Comparison of ENCODE assay signal across 8 mouse cellular contexts in the genomic region with DNA sequence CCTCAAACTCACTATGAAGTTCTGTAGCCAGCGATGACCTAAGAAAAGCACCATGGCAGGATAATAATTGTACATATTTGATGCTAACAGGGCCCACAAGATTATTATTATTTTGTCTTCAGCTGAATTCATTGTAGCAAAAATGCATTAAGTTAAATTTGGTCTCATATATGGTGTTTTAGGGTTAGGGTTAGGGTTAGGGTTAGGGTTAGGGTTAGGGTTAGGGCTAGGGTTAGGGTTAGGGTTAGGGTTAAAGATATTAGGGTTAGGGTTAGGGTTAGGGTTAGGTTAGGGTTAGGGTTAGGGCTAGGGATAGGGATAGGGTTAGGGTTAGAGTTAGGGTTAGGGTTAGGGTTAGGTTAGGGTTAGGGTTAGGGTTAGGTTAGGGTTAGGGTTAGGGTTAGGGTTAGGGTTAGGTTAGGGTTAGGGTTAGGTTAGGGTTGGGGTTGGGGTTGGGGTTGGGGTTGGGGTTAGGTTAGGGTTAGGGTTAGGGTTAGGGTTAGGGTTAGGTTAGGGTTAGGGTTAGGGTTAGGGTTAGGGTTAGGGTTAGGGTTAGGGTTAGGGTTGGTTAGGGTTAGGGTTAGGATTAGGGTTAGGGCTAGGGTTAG.
DNase-seq lines count a peak whose midpoint lies in the region; ATAC-seq and TF ChIP-seq lines count a peak whose summit lies in the region.
"Not testable (repeated sequence)": the region's sequence is repeated elsewhere in the genome, so short reads cannot be mapped to it uniquely, and the experiment has no call there.

No protein-coding gene starts in this region.

- H3K36me3 ChIP-seq in ES-E14 (ENCODE audit: control insufficient read depth, insufficient read depth, low read length, poor library complexity, severe bottlenecking); hindbrain, embryonic 14.5 days (replicated peaks; ENCODE audit: control insufficient read depth, insufficient read depth); liver, embryonic 11.5 days (ENCODE audit: control insufficient read depth, insufficient read depth, low read length); neural tube, embryonic 12.5 days; stomach, postnatal 0 days (ENCODE audit: control insufficient read depth, insufficient read depth, low read length): not testable (repeated sequence)

- peak; percentile 99 for DNase-seq in ES-E14 (ENCODE audit: low read depth, low spot score)
- DNase-seq in brain, embryonic 14.5 days (ENCODE audit: low read depth), result peak; percentile 42
- not testable (repeated sequence) for DNase-seq in hindbrain, embryonic 14.5 days (ENCODE audit: low spot score); liver, embryonic 11.5 days (ENCODE audit: low spot score); stomach, postnatal 0 days (ENCODE audit: low spot score)

- not testable (repeated sequence) for H3K4me1 ChIP-seq in ES-E14 (ENCODE audit: control insufficient read depth in 2 of 2, insufficient read depth in 2 of 2, low read length in 2 of 2, poor library complexity in 1 of 2); hindbrain, embryonic 14.5 days (replicated peaks; ENCODE audit: control insufficient read depth, insufficient read depth, low read length); liver, embryonic 11.5 days (replicated peaks; ENCODE audit: control insufficient read depth, insufficient read depth, low read length); neural tube, embryonic 12.5 days; stomach, postnatal 0 days (replicated peaks; ENCODE audit: control insufficient read depth, insufficient read depth)

- 0 out of 2 replicates have a peak, but pooled peaks have one; percentile 57 for ATAC-seq in erythroblast, adult 5-6 weeks (replicated peaks; ENCODE audit: low FRiP score, poor library complexity, severe bottlenecking)
- peak; percentile 60; the same call in 1 of the 2 replicates for ATAC-seq in hindbrain, embryonic 14.5 days (ENCODE audit: low FRiP score)
- ATAC-seq in liver, embryonic 11.5 days (replicated peaks; ENCODE audit: low FRiP score), result 0 out of 2 replicates have a peak, but pooled peaks have one; percentile 23
- peak; percentile 73; the same call in 1 of the 2 replicates for ATAC-seq in megakaryocyte progenitor cell, adult 5-6 weeks (replicated peaks; ENCODE audit: poor library complexity)
- peak; percentile 53; the same call in 1 of the 2 replicates for ATAC-seq in neural tube, embryonic 12.5 days (ENCODE audit: low FRiP score, low read depth)
- peak; percentile 67 for ATAC-seq in stomach, postnatal 0 days (ENCODE audit: low FRiP score, low TSS enrichment)

- H3K4me2 ChIP-seq in hindbrain, embryonic 14.5 days (replicated peaks); liver, embryonic 11.5 days; neural tube, embryonic 12.5 days (replicated peaks); stomach, postnatal 0 days (replicated peaks; ENCODE audit: low read depth): not testable (repeated sequence)

- H3K9me3 ChIP-seq in ES-E14 (ENCODE audit: control insufficient read depth, insufficient read depth, low read depth, low read length); hindbrain, embryonic 14.5 days (ENCODE audit: control insufficient read depth, low read length); liver, embryonic 11.5 days (ENCODE audit: control insufficient read depth, low read length); neural tube, embryonic 12.5 days; stomach, postnatal 0 days (ENCODE audit: control insufficient read depth, low read length): not testable (repeated sequence)

- H3K9ac ChIP-seq in ES-E14 (ENCODE audit: insufficient read depth, low read depth, low read length, poor library complexity, severe bottlenecking); hindbrain, embryonic 14.5 days; liver, embryonic 11.5 days (ENCODE audit: low read depth, low read length); neural tube, embryonic 12.5 days; stomach, postnatal 0 days (ENCODE audit: low read length): not testable (repeated sequence)

- not testable (repeated sequence) for TF ChIP-seq EP300 in stomach, postnatal 0 days (optimal IDR thresholded peaks at IDR 0.05)

- TF ChIP-seq POLR2A in brain, embryonic 14.5 days (IDR thresholded peaks at IDR 0.05; ENCODE audit: borderline replicate concordance, extremely low read depth, insufficient read depth, insufficient read length, poor library complexity, severe bottlenecking), result not testable (repeated sequence)

- 91% methylated on average over 1 of the region's 1 CpGs for WGBS in hindbrain, embryonic 14.5 days
- WGBS in liver, embryonic 11.5 days, result 91% methylated on average over 1 of the region's 1 CpGs
- WGBS in neural tube, embryonic 12.5 days, result 97% methylated on average over 1 of the region's 1 CpGs
- 98% methylated on average over 1 of the region's 1 CpGs for WGBS in stomach, postnatal 0 days

- not testable (repeated sequence) for TF ChIP-seq CTCF in brain, embryonic 14.5 days (IDR thresholded peaks at IDR 0.05; ENCODE audit: borderline replicate concordance, extremely low read depth, insufficient read depth, insufficient read length); stomach, postnatal 0 days (IDR thresholded peaks at IDR 0.05; ENCODE audit: low read depth)

- not testable (repeated sequence) for H3K27me3 ChIP-seq in hindbrain, embryonic 14.5 days (ENCODE audit: control insufficient read depth, insufficient read depth, low read length); liver, embryonic 11.5 days (replicated peaks; ENCODE audit: control insufficient read depth, insufficient read depth, low read length); neural tube, embryonic 12.5 days (replicated peaks); stomach, postnatal 0 days (ENCODE audit: control insufficient read depth, insufficient read depth, low read length)

- not testable (repeated sequence) for H3K4me3 ChIP-seq in ES-E14 (ENCODE audit: insufficient read depth in 1 of 2, low read depth in 1 of 2, low read length in 2 of 2, poor library complexity in 1 of 2, severe bottlenecking in 1 of 2); hindbrain, embryonic 14.5 days (replicated peaks; ENCODE audit: low read length); liver, embryonic 11.5 days (ENCODE audit: low read depth, low read length); neural tube, embryonic 12.5 days; stomach, postnatal 0 days (ENCODE audit: low read depth, low read length)

- in situ Hi-C loops in ES-E14 (cut with MboI; ENCODE audit: low sequenced_read_pairs in 2 of 2, unreplicated experiment in 2 of 2), result not testable (repeated sequence)

- not testable (repeated sequence) for H3K27ac ChIP-seq in ES-E14 (ENCODE audit: insufficient read depth, low read depth, low read length, poor library complexity, severe bottlenecking); hindbrain, embryonic 14.5 days; liver, embryonic 11.5 days (ENCODE audit: low read depth, low read length); neural tube, embryonic 12.5 days; stomach, postnatal 0 days (replicated peaks)

Comparison
In these comparisons a context has a peak if more than half of its experiments do, and no peak if none do; other contexts are left out.
1. ATAC-seq: peak in every context shown above with its lines; median percentile 73 in megakaryocyte progenitor cell, adult 5-6 weeks; 67 in stomach, postnatal 0 days; 60 in hindbrain, embryonic 14.5 days; 57 in erythroblast, adult 5-6 weeks; 53 in neural tube, embryonic 12.5 days; 23 in liver, embryonic 11.5 days.